Mouse (Mus musculus) adrenal gland, postnatal 10 days (tissue): ENCODE measurements around the gene Btbd18. TPM values are rescaled to one million over a fixed set of nuclear protein-coding genes. Genes with fewer than 3 reads are reported as not detected.
"Not testable (repeated sequence)": the region's sequence is repeated elsewhere in the genome, so short reads cannot be mapped to it uniquely, and the experiment has no call there.

Experiments
- DNase-seq: peaks from one replicate; pipeline ENCODE4 v3.0.0; 2021; ENCODE audit warnings: mixed read lengths
- total RNA-seq, 2 experiments: library from RNA; stranded (reverse); gene quantifications; 2 replicates each; pipeline ENCODE4 v1.2.3; 2021

Btbd18 gene
- total RNA-seq, 2 experiments from 2014 or later = 0.15 TPM; not detected in 1

DNA sequence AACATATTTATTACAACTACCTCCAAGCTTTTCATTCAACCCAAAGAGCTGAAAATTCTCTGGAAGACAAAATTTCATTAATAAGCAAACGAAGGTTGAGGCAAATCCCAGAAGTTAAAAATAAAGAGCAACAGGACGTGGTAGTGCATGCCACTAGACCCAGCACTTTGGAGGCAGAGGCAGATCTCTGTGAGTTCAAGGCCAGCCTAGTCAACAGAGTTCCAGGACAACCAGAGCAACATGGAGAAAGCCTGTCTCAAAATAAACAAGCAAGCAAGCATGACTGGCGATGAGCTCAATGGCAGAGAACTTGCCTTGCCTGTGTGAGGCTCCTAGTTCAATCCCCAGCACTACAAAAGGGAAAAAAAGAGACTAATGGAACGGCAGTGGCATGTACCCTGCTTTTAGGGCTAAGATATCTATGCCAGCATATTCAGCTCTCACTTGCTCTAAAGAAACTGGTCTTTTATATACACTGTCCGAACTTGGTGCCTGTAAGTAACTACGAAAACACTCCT is 11.8 kb upstream of the Btbd18 start:
- DNase-seq = no peak

GRCm38 (mm10) chr2:84648369-84648768 is 10.5 kb upstream of the Btbd18 start:
- no peak for DNase-seq

GRCm38 (mm10) chr2:84649674-84650073 is 9.2 kb upstream of the Btbd18 start:
- DNase-seq = peak; percentile 34

GRCm38 (mm10) chr2:84650464-84651195 is 8.2 kb upstream of the Btbd18 start, which contains the start of gene Ctnnd1:
Gene Ctnnd1, minus strand, starts transcription at chr2:84650765.
- peak; percentile 90 for DNase-seq

DNA sequence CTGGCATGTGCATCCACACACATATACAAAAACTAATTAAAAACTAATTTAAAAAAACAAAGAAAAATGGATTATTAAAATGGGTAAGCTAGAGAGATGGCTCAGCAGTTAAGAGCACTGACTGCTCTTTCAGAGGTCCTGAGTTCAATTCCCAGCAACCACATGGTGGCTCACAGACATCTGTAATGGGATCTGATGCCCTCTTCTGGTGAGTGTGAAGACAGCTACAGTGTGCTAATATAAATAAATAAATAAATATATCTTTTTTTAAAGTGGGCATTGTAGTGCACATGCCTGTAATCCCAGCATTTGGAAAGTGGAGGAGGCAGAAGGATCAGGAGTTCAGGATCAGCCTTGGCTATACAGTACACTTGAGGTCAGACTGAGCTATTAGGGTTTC is 5.5 kb upstream of the Btbd18 start:
- no peak for DNase-seq

- DNase-seq = no peak
Measured at GRCm38 (mm10) chr2:84655864-84656263, 3.0 kb upstream of the Btbd18 start.

DNA sequence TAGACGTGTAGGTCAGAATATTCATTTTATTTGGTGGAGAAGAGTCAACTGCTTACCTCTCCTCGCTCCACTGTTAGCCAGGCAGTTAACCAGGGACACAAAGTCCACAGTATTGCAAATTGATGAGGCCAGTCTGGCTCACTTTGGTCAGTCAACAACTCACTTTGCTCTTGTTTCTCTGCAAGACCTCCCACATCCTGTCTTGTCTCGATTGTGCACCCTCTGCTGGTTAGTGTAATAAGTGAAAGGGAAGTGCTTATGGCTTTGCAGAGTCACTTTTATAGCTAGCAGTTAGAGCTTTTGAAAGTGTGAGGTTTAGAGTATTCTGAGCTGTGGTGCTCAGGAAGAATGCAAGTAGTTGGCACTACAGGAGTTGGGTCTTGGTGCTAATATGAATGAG is 1.4 kb downstream of the Btbd18 start:
- peak; percentile 63 for DNase-seq

DNA sequence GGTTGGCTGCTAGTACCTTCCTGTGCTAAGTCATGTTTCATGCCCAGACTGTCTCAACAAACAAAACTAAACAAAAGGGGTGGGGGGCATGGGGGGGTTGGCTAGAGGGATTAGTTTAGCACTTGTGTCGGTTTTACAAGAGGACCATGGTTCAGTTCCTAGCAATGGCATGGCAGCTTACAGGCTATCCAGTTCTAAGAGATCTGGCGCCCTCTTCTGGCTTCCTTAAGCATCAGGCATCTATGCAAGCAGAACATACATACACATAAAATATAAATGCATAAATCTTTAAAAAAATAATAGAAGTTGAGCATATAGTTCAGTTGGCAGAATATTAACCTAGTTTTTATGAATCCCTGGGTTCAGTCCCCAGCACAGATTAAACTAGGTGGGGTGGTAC is 4.0 kb downstream of the Btbd18 start:
- DNase-seq = peak; percentile 58

- no peak for DNase-seq
Measured at GRCm38 (mm10) chr2:84666081-84666480, 7.2 kb downstream of the Btbd18 start.

GRCm38 (mm10) chr2:84669828-84670568 is 11.1 kb downstream of the Btbd18 start:
- peak; percentile 55 for DNase-seq

GRCm38 (mm10) chr2:84670569-84670933 is 11.7 kb downstream of the Btbd18 start, which contains the start of gene Selenoh:
Gene Selenoh, minus strand, starts transcription at chr2:84670770.
- DNase-seq = peak; percentile 90

- not testable (repeated sequence) for DNase-seq
Measured at GRCm38 (mm10) chr2:84671535-84671934, 12.7 kb downstream of the Btbd18 start.

DNA sequence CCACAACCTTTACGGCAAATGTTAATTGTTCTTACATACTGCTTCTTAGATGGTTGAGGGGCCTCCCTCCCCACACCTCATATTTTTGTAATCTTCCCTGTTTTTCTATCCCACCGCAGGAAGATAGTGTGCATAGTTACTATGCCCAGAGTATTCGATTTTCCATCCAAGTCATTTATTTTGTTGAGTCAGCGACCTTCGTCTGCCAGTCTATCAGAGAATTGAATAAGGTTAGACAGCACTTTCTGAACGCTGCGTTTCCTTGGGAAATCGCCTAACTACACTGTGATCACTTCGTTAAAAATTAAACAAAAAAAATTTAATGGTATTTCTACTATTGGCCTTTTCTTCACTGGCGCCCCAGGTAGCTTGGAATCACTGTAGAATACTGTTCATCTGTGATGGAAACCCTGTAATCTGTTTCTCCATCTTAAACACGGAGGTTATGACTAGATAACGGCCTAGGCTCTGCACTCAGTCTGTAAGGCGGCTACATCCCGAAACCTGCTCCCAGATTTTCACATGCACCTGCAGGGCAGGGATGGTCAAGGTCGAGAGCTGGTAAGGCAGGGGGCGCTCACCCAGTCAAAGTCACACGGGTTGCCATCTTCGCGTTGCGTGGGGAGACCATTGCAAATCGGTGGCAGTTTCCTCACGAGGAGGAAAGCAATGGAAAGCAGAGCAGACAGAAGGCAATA is 18.5 kb downstream of the Btbd18 start:
- DNase-seq = no peak

- DNase-seq = peak; percentile 93
Measured at GRCm38 (mm10) chr2:84677968-84678880, 19.3 kb downstream of the Btbd18 start, which contains the start of the genes Gm28635 and Med19. Gene Gm28635, minus strand, starts transcription at chr2:84678041. Gene Med19, plus strand, starts transcription at chr2:84678402.

GRCm38 (mm10) chr2:84679016-84679415 is 20.1 kb downstream of the Btbd18 start, which contains the start of gene Tmx2:
Gene Tmx2, minus strand, starts transcription at chr2:84679140.
- DNase-seq = no peak

GRCm38 (mm10) chr2:84682605-84683183 is 23.8 kb downstream of the Btbd18 start:
- no peak for DNase-seq

DNA sequence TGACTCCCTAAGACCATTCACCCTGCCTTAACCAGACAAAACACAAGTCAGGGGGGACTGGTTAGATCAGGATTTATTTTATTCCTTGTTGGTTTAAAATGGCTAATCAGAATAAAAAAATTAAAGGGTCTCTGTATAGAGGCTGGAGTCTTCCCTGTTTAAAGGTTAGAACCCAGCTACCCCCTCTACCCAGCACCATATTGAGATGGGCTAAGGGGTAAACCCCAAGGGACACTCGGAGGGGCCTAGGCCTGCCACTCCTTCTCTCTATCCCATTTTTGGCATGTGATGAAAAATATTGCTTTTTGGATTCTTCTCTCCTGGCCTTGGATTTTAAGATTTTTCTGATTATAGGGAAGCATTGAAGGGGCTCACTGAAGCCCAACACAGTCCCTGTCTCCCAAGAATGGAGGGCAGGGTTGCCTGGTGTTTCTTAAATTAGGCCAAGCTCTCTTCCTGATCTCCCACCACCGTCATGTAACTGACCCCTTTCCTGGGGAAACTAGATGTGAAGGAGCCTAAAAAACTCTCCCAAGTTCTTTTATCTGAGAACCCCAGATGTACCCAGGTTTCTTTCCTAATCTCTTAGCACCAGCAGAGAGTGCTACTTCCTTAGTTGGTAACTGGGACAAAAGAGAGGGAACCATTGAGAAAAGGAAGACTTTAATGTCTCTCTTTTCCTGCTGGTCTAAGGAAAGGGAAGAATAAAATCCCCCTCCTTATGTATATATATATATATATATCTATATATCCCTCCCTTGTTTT is 29.4 kb downstream of the Btbd18 start:
- DNase-seq = no peak

GRCm38 (mm10) chr2:84690050-84690449 is 31.2 kb downstream of the Btbd18 start:
- DNase-seq = no peak

DNA sequence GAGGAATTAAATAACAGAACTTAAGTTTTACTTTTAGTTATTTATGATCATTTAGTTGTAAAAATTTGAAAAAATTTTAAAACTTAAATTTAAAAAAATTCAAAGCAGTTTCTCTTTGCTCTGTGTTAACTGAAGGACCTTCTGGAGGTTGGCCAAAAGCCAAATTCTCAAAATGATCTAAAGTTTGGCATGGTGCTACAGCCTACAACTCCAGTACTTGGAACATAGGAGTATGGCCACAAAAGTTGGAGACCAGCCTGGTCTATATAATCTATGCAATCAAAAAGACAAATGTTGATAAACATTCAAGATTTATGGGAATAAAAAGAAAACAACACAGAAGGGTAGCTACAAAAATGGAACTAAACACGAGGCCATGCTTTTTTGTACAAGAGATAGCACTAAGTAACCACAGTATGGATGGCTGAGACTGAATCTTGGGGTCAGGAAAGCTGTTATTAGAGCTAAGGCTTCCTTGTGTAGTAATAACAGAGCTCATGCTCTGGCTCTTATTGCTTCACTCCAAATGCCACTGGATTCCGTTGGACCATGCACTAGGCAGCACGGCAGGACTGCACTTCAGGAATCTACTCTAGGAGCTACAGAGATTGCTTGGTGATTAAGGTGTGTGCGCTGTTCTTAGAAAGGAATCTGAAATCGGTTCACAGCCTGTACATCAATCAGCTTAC is 36.3 kb downstream of the Btbd18 start:
- DNase-seq = no peak

GRCm38 (mm10) chr2:84703497-84703896 is 44.6 kb downstream of the Btbd18 start:
- no peak for DNase-seq
